Mouse (Mus musculus): ENCODE data around the gene Rbm11. TPM values are rescaled to one million over a fixed set of nuclear protein-coding genes. Genes with fewer than 3 reads are reported as not detected.

Rbm11 gene
- 1.7 and 1.9 TPM in 2 replicates for polyA plus RNA-seq (2012; rRNA removed)

DNA sequence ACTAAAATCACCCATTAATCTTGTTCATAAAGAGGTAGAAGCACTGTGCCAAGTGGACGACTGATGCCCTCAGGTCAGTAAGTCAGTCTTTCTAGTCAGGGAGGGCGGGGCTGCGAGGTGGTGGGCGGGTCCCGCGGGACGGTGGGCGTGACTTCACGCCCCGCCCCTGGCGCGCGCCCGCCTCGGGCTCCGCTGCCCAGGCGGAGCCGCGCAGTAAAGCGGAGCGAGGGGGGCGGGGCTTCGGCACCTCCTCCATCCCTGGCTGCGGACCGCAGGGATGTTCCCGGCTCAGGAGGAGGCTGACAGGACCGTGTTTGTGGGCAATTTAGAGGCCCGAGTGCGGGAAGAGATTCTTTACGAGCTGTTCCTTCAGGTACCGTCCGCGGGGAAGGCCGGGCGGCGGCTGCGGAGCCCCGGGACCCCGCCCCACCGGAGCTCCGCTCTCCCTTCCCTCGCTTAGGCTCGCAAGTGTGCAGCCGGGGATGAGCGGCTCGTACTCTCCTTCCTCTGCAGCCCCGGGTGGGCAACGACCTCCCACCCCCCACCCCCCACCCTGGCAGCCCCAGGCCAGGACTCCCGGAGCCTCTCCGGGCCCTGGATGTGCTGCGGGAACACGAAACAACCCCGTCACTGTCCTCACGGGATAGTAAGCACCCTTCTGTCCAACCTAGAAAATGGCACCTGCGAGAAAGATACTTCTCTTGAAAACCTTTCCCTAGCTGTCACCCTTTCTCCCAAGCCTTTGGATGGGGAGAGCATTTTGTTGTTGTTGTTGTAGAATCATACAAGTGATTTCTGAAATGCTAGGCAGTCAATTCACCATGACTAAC, at the start of gene Rbm11:
Gene Rbm11, plus strand, starts transcription at position 174 of the 830 bp plus-strand sequence.

DNA sequence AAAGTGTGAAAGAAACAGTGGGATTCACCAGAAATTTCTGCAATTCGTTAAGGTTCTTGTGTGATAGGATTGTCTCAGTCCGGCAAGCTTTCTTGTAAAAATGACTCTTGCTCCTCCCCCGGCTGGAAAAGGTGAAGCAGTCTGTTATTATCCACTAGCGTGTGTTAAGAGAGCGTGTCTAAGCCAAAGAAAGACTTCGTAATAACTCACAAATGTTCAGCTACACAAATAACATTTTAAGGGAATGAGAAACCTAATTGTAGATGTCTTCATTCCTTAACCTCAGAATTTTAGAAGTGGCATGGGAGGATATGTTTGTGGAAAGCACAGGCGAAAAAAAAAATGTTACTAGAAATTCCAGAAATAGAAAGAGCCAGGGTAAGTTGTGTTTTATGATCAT, 6.7 kb upstream of the Rbm11 start, which contains the start of gene Lipi:
Gene Lipi, minus strand, starts transcription at position 101 of the 400 bp plus-strand sequence.

Other genes starting within 250 kb of the Rbm11 start
- 0.10 and 0.15 TPM in 2 replicates for gene Lipi, start 6.8 kb upstream of the Rbm11 start, polyA plus RNA-seq (2012; rRNA removed)
- gene Hspa13, start 174.3 kb downstream of the Rbm11 start, polyA plus RNA-seq (2012; rRNA removed): 18.5 and 20.8 TPM in 2 replicates

Measured in central nervous system, embryonic 14 days (tissue).